Mouse (Mus musculus): Measurements from ENCODE around the gene Gabrd. TPM values are rescaled to one million over a fixed set of nuclear protein-coding genes. Genes with fewer than 3 reads are reported as not detected.

Gene Gabrd
- total RNA-seq, 2 experiments from 2014 or later, result 77.5 to 84.7 TPM

DNA sequence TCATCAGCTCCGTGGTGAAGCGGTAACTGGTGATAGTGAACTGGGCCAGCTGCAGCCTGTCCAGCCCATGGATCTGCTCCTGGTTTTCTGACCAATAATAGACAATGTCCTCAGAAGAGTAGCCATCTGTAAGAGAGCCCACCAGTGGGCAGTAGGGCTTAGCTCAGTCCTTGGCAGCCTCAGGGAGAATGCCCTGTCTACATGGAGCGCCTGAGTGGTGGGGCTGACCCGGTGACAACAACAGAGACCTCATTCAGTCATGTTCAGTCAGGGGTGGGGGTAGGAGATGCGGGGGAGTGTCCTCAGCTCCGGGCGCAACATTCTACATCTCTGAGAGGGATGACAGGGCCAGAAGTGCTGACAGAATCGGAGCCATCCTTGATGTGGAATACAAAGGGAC lies 10.7 kb downstream of the Gabrd start:
- DNase-seq (ENCODE audit: low spot score in 2 of 2), result no peak

DNA sequence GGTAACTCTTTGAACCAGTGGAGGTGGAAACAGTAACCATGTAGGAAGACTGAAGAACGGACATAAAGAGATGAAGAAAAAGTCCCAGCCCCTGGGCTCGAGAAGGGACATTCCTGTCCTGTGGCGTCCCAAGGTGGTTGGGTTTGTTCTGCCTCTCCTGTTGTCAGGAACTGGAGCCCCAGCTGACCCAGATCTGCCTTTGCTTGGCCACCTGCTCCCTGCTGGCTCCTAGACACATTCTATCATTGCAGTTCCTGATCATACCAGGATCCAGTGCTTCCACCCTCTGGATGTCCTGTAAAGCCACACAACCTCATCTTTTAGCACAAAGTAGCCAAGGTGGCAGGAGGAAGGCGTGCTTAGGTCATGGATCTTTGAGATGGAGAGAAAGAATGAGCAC lies 14.6 kb downstream of the Gabrd start:
- no peak for DNase-seq (ENCODE audit: low spot score in 2 of 2)

DNA sequence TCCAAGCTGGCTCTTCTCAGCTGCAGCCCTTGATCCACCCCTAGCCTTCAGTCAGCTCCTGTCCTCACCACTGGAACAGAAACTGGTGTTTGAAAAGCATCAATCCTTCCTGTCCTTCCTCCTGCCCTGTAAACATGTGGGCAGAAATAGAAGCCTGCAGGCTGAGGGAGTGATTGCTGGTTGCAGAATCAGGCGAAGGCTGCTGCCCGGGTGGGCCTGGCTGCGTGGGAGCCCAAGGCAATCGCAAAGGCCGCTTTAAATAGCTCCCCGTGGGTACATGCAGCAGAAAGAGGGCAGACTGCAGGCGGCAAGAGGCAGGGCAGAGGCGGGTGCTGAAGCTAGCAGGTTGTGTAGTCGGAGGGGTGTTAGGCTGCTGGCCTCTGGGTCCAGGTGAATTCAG lies 15.2 kb downstream of the Gabrd start:
- peak; percentile 64 to 82 for DNase-seq (ENCODE audit: low spot score in 2 of 2)

- no peak for DNase-seq (ENCODE audit: low spot score in 2 of 2)
Measured at GRCm38 (mm10) chr4:155381974-155382373, 15.9 kb downstream of the Gabrd start.

DNA sequence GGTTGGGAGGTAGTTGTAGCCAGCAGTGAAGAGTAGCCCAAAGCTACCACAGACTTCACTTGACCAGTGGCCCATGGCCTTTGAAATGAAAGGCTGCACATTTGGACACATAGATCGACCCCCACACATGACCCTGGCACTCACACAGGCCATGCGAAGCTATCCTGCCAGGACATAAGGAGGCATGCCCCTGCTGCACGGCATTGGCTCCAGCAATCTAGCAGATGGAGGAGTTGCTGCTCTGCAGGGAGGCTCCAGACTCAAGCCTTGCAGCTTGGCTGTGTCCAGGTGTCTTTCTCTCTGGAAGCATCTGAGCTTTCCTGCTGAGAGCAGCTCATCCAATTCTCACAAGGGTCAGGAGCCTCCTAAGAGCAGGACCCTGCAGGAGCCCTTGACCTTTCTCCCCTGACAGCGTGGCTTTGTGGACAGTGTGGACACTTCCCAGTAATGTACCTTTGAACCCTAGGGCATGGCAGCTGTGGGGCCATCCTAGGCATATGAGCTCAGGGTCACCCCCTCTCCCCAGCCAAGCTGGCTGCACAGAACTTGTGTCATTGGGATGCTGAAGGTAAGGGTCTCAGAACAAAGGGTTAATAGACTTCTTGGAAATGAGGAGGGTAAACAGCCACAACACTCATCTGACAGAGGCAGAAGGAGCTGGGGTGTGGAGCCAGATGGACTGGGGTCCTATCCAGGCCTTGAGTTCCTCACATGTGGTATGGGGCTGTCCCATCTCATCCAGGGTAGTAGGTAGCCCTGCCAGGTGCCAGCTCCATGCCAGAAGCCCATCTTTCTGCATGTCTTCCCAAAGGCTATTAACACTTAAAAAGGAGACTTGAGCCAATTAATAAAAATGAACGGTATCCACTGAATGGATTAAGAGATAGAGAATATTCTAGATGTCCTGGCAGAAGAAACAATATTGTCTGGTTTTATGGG lies 25.8 kb downstream of the Gabrd start:
- no peak for DNase-seq (ENCODE audit: low spot score in 2 of 2)

DNA sequence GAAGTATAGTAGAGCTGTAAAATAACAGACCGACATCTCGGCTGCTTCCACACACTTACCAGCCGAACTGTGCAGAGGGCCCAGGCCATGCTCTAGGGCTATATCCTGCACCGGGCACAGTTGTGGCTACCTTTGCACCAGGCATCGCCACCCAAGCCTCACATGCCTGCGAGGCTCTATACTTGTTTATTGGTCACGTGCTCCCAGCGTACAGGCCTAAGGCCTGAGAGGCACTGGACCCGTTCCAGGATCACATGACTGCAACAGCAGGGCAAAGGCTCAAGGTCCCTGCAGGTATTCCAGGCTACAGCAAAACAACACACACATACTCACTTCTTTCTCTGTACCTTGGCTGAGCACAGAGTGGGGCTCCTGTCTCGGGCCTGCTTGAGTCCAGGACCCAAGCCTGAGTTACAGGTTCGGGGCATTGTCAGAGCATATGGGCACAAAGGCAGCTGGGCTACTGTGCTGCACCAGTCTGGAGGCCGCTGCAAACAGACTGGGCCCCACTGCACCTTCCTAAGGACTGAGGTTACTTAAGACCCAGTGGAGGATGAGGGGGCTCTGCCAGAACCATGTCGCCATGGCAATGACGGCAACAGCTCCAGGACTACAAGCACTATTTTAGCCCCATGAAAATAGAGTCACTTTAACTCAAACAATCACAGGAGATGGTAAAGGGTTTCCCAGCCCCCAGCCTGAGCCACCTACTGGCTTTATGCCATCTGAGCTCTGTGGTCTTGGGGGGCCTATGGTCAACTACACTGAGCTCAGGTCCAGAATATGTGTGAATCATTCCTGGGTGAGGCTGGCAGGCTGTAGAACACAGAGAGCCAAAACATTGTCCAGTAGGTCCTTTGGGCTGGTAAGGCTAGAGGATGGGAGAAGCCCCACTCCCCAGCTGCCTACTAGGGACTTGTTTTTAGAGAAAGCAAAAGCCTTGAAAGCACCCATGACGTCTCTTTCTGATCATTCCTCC lies 26.9 kb downstream of the Gabrd start:
- DNase-seq (ENCODE audit: low spot score in 2 of 2), result no peak

GRCm38 (mm10) chr4:155368684-155369083 lies 29.2 kb downstream of the Gabrd start:
- peak; percentile 87 to 94 for DNase-seq (ENCODE audit: low spot score in 2 of 2)

- DNase-seq (ENCODE audit: low spot score in 2 of 2), result no peak
Measured at GRCm38 (mm10) chr4:155367739-155368138, 30.2 kb downstream of the Gabrd start.

DNA sequence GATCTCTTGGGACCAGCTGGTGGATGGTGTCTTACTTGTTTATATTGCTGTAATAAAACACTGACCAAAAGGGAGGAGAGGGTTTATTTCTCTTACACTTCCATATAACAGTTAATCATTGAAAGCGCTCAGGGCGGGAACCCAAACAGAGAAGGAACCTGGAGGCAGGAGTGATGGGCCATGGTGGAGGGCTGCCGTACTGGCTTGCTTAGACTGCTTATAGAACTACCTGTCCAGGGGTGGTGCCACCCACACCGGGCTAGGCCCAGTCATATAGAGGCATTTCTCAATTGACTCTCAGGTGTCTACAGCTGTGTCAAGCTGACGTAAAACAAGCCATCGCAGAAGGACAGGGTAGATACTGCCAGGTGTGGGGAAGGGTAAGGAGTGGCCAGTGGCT lies 31.1 kb downstream of the Gabrd start:
- DNase-seq (ENCODE audit: low spot score in 2 of 2), result no peak

- DNase-seq (ENCODE audit: low spot score in 2 of 2), result no peak
Measured at GRCm38 (mm10) chr4:155362443-155362842, 35.5 kb downstream of the Gabrd start.

DNA sequence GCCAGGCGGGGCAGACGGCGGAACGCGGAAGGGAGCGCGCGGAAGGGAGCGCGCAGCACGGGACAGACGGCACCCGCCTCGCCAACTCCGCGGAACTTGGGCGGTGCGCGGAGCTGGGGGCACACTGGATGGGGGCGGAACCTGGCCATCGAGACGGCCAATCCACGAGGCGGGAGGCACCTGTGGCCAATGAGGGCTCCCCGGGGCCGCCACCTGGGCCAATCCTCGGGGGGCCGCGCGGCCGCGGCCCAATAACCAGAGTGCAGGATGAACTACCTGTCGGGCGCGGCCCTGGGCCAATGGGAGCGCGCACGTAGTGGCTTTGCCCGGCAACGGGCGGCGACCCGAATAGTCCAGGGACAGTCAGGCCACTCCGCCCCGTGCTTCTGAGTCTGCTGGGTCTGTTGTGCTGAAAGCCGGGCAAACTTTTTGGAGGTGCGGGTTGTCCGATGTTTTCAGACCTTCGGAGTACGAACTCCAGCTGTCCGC lies 36.6 kb downstream of the Gabrd start, which contains the start of gene Prkcz:
TSS of gene Prkcz (minus strand) at position 59 of the 489 bp plus-strand sequence.
- peak; percentile 55 to 60 for DNase-seq (ENCODE audit: low spot score in 2 of 2)

DNA sequence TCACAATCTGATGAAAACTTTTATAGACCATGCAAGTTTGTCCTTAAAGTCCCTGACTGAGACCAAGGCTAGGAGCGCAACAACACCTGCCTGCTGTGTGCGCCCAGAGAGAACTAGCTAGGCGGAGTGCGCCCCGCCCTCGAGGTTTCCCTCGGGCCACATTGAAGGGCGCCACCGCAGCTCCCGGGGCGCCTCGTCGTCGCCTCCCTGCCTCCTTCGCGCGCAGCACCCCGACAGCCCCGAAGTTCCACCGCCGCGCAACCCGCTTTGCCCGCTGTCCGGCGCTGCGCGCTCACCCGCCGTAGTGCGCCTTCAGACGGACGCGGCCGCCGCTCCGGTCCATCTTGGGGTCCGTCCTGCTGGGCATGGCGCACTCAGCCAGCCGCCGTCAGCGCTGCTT lies 37.1 kb downstream of the Gabrd start:
- DNase-seq (ENCODE audit: low spot score in 2 of 2), result no peak

DNA sequence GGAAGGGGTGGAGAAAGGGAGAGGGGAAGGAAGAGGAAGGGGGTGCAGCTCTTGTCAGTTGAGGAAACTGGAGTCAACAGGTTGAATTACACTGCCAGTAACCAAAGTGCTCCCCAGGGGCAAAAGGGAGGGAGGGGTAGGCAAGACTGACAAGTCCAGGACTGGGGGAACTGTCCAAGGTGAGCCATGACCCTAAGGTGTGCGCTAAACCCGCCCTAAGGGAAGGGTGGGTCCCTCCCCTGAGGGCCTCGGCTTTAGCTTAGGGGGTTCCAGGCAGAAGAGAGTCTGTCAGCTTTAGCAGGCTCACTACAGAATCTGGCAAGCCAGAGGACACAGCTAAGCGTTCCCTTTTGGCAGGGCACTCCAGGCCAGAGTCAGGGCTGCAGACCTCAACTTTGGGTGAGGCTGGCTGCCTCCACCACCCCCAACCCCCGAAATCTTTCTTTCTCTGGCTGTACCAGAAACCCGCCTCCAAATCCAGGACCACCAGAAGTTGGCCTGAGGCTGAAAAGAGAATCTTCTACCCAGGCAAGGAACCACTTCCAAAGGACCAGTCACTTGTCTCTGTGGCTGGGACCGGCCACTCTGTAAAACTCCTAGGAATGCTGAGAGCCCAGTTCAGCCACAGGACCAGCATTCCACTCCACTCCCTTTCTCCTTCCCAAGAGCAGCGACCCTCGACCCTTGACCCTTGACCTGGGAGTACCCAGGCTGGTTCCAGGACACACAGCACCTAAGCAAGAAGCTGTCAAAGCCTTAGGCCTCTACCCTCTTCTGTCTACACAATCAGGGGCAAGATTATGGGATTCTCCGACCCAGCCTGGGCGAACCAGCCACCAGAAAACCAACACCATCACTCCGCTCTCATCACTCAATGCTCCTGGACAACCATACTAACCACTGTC lies 38.1 kb downstream of the Gabrd start:
- no peak for DNase-seq (ENCODE audit: low spot score in 2 of 2)

DNA sequence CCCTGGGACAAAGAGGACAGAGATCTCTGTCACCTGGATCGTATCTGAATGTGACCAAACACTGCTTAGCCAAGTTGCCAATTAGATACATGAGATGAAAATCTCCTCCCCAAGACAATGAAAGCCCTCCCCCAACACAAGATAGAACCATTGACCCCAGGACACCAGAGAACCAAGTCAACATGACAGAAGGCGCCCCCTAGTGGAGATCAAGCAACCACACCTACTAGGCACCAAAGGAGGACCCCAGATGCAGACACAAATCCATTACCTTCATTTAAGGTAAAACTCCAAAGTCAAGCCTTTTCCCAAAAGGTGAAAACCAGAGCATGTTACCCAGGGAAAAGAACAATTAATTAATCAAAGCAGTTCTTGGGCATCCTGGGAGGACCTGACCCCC lies 40.3 kb downstream of the Gabrd start:
- no peak for DNase-seq (ENCODE audit: low spot score in 2 of 2)

GRCm38 (mm10) chr4:155356354-155356753 lies 41.6 kb downstream of the Gabrd start:
- DNase-seq (ENCODE audit: low spot score in 2 of 2), result no peak

DNA sequence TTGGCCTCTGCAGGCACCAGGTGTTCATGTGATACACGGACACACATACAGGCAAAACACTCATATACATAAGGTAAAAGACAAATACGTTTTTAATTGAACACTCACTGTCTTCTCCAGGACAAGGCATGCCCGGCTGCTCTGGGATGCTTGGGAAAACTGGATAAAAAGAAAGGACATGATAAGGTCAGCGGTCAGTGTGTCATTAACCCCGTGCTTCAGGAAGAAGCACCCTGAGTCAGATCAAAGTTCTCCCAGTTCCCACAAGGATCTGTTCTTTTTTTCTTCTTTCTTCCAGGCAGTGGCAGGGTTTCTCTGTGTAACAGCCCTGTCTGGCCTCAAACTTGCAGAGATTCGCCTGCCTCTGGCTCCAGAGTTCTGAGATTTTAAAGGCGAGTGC lies 43.4 kb downstream of the Gabrd start:
- no peak for DNase-seq (ENCODE audit: low spot score in 2 of 2)

- DNase-seq (ENCODE audit: low spot score in 2 of 2), result no peak
Measured at GRCm38 (mm10) chr4:155354035-155354434, 43.9 kb downstream of the Gabrd start.

- DNase-seq (ENCODE audit: low spot score in 2 of 2), result no peak
Measured at GRCm38 (mm10) chr4:155352581-155352980, 45.3 kb downstream of the Gabrd start.

- DNase-seq (ENCODE audit: low spot score in 2 of 2), result no peak
Measured at GRCm38 (mm10) chr4:155346350-155346749, 51.6 kb downstream of the Gabrd start.

- peak; percentile 84 to 90 for DNase-seq (ENCODE audit: low spot score in 2 of 2)
Measured at GRCm38 (mm10) chr4:155345608-155345953, 52.3 kb downstream of the Gabrd start.

Data from left cerebral cortex, adult 18-20 months (tissue).